Mouse (Mus musculus) c-Kit-positive CD71-positive TER-119-negative erythroid progenitor cells, embryonic 14.5 days (primary cell): ENCODE measurements around the gene 1700014D04Rik.
"Not testable (repeated sequence)": the region's sequence is repeated elsewhere in the genome, so short reads cannot be mapped to it uniquely, and the experiment has no call there.

Experiments used
- DNase-seq: peaks from one replicate; pipeline ENCODE4 v3.0.0-alpha.2; 2013; ENCODE audit warnings: low read depth

1700014D04Rik gene

DNA sequence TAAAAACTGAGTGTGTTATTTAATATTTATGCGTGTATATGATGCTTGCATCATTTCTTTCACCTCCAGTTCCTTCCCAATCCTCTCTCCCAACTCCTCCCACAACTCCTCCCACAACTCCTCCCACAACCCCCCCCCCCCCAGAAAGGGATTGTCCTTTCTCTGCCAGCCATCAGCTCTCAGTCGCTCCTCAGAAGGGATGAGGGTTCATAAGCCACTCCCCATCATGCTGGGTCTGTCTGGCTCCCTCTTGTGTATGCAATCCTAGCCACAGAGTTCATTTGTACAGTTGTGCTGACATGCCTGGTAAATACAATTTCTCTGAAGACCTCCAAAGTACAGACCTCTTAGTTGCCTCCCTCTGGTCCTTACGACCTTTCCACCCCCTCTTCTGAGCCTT is 11.4 kb downstream of the 1700014D04Rik start:
- peak; percentile 44 for DNase-seq

DNA sequence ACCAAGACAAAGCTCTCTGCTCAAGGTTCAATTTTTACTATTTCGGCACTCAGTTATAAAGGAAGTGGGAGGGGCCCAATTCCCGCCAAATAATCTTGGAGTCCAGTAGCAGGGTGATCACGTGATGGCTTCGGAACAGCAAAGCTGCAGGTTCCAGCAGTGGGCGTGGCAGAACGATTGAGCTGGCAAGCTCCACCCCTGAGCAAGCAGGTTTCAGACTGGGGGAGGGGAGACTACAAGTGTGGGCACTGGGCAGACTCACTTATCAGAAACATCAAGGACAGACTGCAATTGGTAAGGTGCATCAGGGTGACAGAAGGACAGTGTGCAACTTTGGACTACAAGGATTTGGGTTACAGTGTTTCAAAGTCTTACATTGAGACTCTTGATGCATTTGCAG is 12.2 kb downstream of the 1700014D04Rik start:
- not testable (repeated sequence) for DNase-seq

DNA sequence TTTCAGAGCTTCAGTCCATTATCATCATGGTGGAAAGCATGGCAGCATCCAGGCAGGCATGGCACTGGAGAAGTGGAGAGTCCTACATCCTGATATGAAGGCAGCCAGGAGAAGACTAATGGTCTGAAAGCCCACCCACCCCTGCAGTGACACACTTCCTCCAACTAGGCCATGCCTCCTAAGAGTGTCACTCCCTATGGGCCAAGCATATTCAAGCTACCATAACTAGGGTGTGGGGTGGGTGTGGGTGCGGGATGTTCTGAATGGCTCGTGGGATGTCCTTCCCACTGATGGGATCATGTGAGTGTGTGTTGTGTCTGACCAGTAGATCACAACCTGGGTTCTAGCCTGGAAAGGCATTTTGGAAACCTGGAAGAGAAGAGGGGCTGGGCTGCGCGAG is 12.6 kb downstream of the 1700014D04Rik start:
- DNase-seq = no peak

DNA sequence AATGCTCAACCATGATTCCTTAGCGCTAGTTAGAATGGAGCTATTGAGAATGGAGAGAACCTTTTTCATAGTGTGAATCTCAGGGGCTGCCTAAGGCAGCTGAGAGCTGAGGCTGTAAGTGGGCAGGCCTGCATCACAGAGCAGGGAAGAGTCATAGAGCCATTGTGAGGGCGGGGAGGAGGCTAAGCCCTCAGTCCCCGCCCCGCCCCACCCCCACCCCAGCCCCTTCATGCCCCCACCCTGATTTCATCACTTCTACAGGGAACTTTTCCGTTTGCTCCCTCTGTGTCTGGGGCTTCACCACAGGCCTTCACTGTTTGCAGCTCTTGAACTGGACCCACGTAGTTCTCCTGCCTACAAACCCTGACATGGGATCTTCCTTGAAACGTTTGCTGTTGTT is 14.9 kb downstream of the 1700014D04Rik start, which contains the start of gene Spata31d1d:
Spata31d1d (minus strand) TSS at position 101 of the 400 bp plus-strand sequence.
- no peak for DNase-seq

DNA sequence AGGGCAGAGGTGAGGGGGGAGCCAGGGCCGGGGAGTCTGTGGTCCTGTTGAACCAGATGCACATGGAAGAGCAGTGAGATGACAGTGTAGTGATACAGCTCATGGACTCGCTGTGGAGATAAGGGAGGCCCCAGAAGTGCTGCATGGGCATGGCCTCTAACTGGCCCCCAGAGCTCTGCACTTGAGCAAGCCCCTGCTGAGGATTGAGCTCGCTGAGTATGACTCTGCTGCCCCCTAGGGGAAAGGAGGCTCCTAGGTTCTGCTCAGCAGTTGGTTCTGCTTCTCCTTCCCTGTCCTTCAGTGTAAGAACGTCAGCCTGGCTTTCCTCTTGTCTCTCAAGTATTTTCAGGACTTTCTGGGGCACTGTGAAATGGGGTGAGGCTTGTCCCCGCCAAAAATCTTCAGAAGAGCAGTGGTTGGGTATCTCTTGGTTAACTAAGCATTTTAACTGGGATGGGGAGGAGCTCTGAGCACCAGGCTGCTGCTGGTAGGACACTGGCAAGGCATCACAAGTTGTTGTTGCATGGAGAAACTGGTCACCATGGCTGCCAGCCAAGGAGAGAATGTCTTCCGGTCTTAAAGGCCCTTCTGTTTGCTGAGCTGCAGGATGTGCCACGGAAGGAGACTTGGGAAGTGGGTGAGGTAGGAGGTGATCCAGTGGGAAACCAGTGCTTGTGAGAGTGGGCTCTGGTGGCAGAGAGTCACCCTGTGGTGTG is 18.0 kb downstream of the 1700014D04Rik start:
- peak; percentile 78 for DNase-seq

DNA sequence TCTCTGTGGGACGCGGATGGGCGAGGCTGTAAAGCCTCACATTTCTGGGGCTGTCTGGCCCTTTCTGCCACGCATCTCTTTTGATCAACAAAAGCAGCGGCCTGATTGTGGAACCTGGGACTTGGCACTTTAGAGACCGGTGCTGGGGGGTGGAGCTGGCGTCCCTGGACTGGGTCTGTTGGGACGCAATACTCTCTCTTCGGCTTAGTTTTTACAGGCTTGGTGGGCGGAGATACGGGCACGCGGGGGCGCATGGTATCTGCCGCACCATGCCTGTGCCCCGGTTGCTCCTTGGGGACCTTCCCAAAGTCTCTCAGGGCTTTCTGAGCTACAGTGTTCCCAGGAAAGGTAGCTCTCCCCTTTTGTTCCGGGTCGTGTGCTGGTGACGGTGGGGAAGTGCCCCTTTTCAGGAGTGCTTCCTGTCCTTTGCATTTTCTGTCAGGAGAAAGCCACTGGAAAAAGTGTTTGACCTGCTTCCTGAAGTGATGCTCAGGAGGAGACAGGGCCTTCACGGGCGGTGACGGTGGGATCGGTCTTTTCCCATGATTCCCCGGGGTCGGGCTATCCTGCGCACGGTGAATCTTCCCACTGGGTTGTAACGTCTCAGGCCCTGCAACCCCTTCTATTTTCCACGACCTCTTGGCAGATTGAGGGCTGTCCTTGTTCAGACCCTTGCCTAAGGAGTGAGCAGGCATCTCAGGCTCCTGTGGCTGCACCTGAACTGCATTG is 20.2 kb downstream of the 1700014D04Rik start:
- no peak for DNase-seq

DNA sequence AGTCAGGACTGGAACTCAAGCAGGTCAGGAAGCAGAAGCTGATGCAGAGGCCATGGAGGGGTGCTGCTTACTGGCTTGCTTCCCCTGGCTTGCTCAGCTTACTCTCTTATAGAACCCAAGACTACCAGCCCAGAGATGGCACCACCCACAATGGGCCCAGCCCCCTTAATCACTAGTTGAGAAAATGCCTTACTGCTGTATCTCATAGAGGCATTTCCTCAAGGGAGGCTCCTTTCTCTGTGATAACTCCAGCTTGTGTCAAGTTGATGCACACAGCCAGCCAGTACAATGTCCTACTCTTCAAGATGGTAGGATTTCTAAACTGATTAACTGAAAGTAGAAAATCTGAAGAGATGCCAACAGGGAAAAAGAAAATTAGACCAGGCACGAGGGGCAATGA is 24.5 kb downstream of the 1700014D04Rik start:
- not testable (repeated sequence) for DNase-seq

DNA sequence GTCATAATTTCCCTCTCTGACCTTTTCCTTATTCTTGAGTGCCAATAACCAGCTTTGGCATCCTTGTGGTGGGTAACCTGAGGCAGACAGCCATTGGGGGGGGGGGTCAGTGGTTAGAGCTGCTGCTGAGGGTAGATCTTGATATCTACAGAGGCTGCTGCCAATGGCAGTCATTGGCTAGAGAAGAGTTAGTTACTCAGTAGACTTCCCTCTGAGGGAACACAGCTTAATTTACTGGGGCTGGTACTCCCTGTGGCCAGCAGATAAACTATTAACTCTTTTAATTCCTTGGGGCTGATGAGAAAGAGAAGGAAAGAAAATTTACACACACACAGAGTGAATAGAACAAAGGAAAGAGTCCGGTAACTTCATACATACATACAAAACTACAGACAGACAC is 27.1 kb downstream of the 1700014D04Rik start:
- DNase-seq = no peak

DNA sequence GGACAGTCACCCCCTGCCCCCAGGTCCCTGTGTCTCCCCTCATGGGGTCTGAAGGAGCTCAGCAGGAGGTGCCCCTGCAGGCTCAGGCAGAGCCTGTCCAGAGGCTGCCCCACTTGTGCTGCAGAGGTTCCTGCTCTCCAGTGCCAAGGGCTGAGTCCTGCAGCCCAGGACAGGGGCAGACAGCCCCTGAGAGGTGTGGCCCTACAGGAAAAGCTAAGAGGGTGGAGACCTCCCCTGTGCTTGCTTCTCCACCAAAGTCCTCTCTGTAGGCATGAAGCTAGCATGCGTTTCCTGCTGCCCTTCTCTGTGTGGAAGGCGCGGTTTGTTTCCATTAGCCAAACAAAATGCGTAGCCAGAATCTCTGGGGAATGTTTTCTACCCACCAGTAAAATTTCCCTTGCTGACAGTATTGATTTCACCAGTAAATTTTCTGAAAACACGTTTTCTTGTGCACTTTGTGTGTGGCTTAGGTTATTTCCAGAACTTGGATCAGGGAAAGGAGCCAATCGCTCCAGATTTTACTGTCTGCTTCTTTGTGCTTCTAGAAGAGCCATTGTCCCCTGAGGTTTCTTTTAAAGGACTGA is 27.6 kb downstream of the 1700014D04Rik start:
- DNase-seq = not testable (repeated sequence)

DNA sequence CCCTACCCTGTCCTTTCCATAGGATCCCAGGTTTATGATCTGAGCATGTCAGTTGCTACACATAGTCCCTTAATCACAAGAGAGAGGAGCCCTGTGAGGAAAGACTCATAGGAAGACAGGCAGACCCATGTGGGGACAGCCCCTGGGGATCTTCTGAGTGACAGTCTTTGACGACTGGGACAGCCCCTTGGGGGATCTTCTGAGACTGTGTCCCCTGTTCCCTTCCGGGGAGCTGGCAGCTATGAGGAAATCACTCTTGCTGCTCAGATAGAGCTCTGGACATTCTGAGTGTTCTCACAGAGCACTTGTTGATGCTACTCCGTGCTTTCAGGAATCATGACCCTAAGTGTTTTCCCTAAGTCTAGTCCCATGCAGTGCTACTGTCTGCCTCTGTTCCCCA is 32.8 kb downstream of the 1700014D04Rik start:
- no peak for DNase-seq

DNA sequence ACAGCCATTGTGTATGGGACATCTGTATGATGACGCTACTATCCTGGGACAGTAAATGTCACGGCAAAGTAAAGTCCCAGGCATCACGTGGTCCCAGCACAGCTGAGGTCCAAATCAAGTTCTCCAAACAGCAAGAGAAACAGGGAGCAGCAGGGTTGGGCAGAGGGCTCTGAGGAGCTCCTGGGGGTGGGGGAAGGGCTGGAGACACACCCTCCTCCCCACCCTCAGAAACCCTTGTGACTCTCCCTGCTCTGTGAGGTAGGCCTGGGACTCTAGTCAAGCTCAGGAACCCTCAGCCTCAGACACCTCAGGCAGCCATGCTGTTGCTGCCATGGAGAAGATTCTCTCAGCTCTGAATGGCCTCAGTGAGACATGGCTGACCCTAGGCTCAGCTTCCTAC is 34.6 kb downstream of the 1700014D04Rik start, which contains the start of gene Spata31d1b:
Spata31d1b (plus strand) TSS at position 301 of the 400 bp plus-strand sequence.
- not testable (repeated sequence) for DNase-seq

DNA sequence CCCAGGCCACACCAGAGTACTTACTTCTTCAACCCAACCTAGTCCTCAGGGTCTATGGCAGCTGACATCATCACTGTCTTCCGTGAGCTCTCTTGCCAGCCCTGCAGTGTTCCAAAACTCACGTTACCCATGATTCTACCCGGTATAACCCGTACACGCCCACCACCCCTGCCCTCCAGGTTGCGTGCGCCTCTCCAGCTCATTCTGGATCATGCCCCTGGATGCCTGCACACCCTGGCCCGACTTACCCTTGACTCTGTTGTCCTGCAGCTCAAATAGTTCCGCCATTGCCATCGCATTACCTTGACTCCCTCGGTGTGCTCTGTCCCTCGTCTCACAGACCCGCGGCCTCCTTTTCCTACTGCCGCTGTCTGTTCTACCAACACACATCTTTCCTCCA is 36.3 kb downstream of the 1700014D04Rik start, which contains the start of gene Spata31d1a:
Spata31d1a (minus strand) TSS at position 101 of the 400 bp plus-strand sequence.
- DNase-seq = no peak

DNA sequence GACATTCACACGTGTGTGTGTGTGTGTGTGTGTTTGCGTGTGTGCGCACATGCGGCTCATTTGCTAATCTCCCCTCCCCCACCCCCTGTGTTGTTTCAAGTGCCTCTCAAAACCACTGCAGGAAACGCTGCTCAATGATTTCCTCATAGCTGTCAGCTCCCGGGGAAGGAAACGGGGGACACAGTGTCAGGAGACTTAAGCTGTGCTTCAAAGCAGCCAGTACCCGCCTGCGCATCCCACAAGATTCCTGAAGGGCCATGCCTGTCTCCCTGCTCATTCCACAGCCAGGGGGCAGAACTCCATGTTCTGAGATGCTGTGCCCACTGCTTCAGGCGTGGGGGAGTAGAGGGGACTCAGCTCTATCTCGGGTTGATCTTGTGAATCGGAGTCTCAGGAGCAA is 42.0 kb downstream of the 1700014D04Rik start:
- no peak for DNase-seq

DNA sequence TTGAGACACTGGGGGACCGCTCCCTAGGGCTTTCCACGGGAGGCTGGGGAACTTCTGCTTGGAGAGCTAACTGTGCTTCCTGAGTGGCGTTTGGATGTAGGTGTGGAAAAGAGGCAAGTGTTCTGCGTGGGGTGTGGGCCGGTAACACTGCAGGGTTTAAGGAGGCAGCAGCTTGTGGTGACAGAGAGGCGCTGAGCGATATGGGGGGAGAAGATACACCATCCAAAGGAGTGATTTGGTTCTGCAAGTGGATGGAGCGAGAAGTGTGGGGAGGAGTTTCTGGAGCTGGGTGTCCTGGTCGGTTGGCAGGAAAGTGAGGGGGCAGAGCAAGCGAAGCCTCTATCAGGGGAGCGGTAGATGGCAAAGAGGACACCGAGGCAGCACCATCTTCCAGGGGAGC is 43.0 kb downstream of the 1700014D04Rik start:
- DNase-seq = no peak

DNA sequence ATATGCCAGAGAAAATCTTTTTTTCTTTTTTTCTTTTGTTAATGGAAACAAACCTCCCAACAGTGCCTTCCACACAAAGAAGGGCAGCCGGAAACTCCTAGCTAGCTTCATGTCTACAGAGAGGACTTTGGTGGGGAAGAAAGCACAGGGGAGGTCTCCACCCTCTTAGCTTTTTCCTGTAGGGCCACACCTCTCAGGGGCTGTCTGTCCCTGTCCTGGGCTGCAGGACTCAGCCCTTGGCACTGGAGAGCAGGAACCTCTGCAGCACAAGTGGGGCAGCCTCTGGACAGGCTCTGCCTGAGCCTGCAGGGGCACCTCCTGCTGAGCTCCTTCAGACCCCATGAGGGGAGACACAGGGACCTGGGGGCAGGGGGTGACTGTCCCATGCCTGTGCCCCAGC is 46.4 kb downstream of the 1700014D04Rik start:
- not testable (repeated sequence) for DNase-seq

DNA sequence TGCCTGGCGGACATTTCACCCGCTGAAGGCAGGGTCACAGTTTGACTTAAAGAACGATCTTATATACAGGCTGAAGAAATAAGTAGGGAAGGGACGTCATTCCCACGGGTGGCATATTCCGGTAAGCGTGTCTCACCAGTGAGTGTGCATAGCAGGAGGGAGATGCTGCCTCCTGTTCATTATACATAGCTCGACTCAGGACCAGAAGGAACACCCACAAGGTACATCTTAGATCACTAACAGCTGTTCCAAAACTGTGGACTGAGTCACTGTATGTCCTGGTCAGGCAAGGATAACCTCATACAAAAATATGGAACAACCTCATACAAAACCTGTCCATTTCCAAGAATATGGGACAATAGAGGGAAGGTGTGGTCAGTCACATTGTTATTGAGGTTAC is 47.4 kb downstream of the 1700014D04Rik start:
- DNase-seq = no peak

DNA sequence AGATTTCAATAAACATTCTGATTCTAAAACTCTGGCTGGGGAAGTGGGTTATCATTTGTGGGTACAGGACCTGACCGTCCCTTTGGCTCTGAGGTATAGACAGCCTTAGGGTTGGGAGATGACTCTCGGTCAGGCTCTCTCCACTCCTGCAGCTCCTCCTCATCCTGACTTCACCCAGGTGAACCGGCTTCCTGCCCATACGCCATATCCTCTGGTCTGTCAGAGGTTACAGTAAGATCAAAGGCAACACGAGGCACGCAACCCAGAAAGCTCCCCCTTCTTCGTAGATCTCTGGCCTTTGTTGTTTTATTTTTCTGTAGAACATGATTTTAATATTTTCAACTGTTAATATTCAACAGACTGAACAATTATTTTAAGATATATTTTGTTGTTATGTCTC is 50.8 kb downstream of the 1700014D04Rik start:
- DNase-seq = no peak

DNA sequence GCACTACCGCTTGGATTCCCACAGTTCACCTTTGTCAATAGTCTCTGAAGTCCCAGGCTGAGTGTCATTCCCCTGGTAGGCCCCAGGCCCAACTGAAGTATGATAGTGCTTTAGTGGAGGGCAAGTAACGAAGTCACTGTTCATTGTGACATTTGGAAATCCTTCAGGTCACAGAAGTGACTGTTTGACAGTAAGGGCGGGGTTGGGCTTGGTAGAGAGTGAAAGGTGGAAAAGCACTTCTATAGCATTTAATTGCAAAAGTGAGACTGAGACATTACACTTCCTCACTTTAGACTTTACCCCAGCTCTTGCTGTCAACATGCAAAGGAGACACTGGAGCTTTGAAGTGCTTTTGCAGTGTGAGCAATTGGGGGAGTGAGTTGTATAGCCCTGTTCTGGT is 52.5 kb downstream of the 1700014D04Rik start, which contains the start of gene 4921517D22Rik:
4921517D22Rik (minus strand) TSS at position 101 of the 400 bp plus-strand sequence.
- DNase-seq = no peak

DNA sequence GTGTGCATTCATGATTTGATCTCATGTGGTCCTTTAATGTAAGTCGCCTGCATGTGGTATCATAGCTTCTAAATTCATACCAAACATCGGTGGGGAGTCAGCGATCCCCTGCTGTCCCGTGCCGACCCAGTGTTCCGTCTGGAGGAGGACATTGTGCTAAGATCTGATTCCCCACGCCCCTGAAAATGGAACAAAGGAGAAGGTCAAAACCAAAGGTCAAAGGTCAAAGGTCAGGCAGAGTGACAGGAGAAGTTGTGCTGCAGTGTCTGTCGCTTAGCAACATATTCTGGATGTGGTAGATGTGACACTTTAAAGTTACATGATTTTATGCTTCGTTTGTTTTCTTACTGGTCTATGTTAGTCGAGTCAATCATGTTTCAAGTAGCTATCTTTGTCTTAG is 55.1 kb downstream of the 1700014D04Rik start:
- no peak for DNase-seq
